Mouse (Mus musculus): ENCODE data around the gene Gstm5.
A peak's percentile ranks its signal among the peaks of the same experiment; 100 is the strongest.

Gstm5 gene

GRCm38 (mm10) chr3:107931670-107932069 lies 36.0 kb downstream of the Gstm5 start, which contains the start of gene Gstm7:
Gene Gstm7 (minus strand): TSS chr3:107931817.
- peak; percentile 94 to 98 for DNase-seq (ENCODE audit: low spot score in 2 of 2)

DNA sequence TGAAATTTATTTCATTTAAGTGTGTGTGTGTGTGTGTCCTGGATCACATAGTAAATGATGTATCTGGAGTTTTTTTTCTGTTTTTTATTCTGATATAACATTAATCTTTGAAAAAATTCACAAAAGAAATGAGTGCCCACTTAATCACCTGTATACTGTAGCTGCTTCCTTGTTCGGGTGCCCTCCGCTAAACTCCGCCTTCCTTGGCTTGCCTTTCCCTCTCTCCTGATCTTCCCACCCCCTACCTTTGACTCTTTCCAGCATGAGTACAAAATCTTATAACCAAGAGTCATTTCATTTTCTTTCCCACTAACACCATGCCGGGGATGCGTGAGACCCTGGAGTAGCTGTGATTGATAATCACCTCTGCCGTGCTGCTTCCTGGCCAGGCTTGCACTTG lies 36.5 kb downstream of the Gstm5 start:
- DNase-seq (ENCODE audit: low spot score in 2 of 2): no peak

DNA sequence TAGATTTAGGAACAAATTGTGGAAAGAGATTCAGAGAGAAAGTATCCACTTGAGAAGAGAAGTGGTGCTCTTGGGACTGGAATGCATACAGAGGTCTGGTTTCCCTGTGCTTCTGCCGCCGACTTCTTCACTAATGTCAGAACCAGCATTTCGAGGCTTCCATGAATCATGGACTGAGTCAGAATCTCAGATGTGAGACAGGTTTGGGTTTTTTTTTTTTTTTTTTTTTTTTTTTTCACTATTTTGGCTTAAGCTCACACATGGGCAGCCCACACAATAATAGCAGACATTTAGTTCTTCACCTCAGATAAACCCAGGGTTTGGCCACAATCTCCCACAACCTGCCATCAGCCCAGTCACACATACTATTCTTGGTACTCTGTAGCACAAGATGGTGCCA lies 39.6 kb downstream of the Gstm5 start:
- DNase-seq (ENCODE audit: low spot score in 2 of 2): no peak

DNA sequence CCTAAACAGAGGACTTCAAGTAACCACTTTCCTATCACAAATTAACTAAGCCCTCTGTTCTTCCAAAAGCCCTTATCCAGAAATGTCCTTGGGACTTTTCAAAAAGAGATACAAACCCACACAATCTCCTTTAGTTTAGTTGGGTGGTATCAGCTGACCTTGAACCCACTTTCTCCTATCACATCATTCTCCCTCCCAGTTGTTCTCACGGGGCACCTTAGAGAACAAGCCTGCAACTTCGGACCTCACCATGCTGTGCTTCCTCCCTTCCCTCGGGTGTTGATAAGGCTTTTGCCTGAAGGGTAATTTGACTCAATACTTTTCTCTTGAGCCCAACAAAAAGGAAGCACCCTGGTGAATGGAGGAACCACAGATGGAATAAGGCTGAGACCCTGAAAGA lies 40.3 kb downstream of the Gstm5 start:
- DNase-seq (ENCODE audit: low spot score in 2 of 2): no peak

DNA sequence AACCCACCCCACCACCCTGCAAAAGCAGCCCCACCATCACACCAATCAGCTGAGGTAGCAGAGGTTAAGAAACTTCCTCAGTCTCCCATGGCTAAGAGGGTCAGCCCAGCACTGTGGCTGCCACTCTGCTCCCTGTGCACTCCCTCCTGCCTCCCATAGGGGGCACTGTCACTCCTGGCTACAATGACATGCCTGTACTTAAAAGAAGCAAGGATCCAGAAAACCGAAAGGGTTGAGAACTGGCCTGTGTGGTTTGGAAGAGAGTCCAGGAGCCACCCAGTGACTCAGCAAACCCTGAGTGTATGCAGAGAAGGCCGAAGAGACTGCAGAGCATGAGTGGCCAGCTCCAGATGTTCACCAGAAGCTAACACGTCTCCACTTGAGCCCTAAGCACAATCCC lies 43.8 kb downstream of the Gstm5 start:
- DNase-seq (ENCODE audit: low spot score in 2 of 2): peak in 1 of 2 experiments; percentile 51

- DNase-seq (ENCODE audit: low spot score in 2 of 2): peak; percentile 50 to 66
Measured at GRCm38 (mm10) chr3:107939830-107940229, 44.2 kb downstream of the Gstm5 start.

GRCm38 (mm10) chr3:107940524-107940923 lies 44.9 kb downstream of the Gstm5 start:
- no peak for DNase-seq (ENCODE audit: low spot score in 2 of 2)

- DNase-seq (ENCODE audit: low spot score in 2 of 2): no peak
Measured at GRCm38 (mm10) chr3:107941261-107941660, 45.6 kb downstream of the Gstm5 start.

DNA sequence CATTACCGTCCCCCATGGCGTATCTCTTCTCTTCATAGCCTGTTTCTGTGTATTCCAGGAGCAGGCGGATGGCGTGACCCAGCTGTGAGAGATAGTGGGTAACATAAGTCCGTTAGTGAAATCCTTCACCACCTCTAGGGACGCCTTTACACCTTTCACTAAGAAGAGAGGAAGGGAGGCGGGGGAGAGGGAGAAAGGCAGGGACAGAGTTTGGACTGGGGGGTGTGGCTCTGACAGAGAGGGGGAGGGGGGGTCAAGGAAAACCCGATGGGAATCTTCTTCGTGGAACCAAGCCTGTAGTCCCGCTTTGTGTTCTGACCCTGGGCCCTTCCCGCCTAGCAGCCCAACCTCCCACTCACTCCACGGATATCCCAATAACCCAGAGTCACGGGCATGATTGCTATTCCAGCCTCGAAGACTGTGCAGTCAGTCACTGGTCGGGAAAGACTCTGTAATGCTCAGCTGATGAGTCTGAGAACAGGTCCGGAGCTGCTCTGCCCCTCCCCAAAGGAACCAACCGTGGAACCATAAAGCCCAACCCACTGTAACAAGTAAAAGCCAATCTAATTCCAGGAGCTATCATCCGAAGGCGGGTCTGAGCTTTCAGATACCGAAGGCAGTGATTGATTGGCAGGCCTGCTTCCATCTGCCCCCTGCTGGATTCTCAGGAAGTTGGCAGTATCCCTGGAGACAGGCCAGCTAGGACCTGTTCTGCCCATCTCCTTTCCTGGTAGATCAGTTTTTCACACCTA lies 47.8 kb downstream of the Gstm5 start, which contains the start of gene Gstm6:
Gene Gstm6 (minus strand): TSS at position 511 of the 752 bp plus-strand sequence.
- DNase-seq (ENCODE audit: low spot score in 2 of 2): no peak

DNA sequence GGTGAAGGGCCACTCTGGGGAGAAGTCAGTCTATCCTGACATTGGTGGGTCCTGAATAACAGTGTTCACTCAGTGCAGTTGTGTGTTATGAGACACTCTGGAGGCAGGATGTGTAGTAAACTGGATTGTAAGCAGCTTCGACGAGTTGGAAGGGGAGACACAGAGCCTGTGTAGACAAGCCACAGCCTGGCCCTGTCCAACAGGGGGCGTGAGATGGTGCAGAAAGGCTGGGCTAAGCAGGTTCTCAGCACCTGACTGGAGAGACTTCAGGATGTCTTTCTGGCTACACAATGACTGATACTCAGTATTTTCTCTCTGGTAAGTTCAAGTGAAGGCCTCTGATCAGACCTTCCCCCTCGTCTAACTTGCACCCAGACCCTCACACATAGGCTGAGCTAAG lies 50.1 kb downstream of the Gstm5 start:
- DNase-seq (ENCODE audit: low spot score in 2 of 2): no peak
